Mouse (Mus musculus) stomach, postnatal 0 days (tissue): ENCODE data around the gene Pax3.

Experiments used
- CTCF ChIP-seq: IDR thresholded peaks from 2 replicates; pipeline ENCODE4 v1.5.1; 2016; ENCODE audit warnings: antibody characterized with exemption, low read depth, mild to moderate bottlenecking, moderate library complexity
- EP300 ChIP-seq: optimal IDR thresholded peaks from 2 replicates; pipeline ENCODE3; 2016; ENCODE audit warnings: antibody characterized with exemption

DNA sequence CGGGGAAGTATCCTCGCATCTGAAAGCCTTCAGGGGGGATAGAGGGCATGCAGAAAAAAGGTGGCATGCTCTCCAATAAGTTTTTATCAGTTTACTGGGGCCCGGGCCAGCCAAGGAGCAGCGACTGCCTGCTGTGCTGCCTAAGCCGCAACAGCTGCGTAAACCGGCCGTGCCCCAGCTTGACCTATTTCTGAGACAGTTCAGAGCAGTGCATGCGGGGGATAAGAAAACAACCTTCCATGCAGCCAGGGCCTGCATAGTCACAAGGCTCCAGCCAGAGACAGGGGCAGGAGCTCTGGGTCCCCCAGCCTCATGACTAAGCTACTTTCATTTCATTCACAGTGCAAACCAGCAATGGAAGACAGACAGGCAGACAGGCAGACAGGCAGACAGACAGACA, 15.1 kb downstream of the Pax3 start:
- TF ChIP-seq CTCF = no peak
- no peak for TF ChIP-seq EP300
